Mouse (Mus musculus): ENCODE measurements around the gene P2ry6. TPM values are rescaled to one million over a fixed set of nuclear protein-coding genes. Genes with fewer than 3 reads are reported as not detected.

Gene P2ry6
- polyA plus RNA-seq, 1 experiment from 2014 or later = 11.9 TPM

GRCm38 (mm10) chr7:100930619-100931315 is 43.7 kb downstream of the P2ry6 start:
- peaks cover 14% of the 10 kb centered on the region; the same call in 1 of the 2 replicates for H3K36me3 ChIP-seq (ENCODE audit: control insufficient read depth, insufficient read depth, low read length)
- DNase-seq (ENCODE audit: low spot score) = peak; percentile 83
- H3K9ac ChIP-seq (ENCODE audit: low read length) = peak overlapping the region; percentile 92
- 0 out of 2 replicates have a peak, but pooled peaks have one; percentile 4 for ATAC-seq (replicated peaks; ENCODE audit: low FRiP score, low TSS enrichment, low read depth)
- peaks cover 52% of the 10 kb centered on the region for H3K4me1 ChIP-seq (replicated peaks; ENCODE audit: control insufficient read depth, insufficient read depth, low read length)
- no peaks in the 10 kb centered on the region for H3K9me3 ChIP-seq (ENCODE audit: control insufficient read depth, low read length)
- peak overlapping the region; percentile 81 for H3K4me3 ChIP-seq (ENCODE audit: low read depth, low read length)
- 2% methylated on average over 53 of the region's 53 CpGs for WGBS
- peak overlapping the region; percentile 94 for H3K4me2 ChIP-seq (ENCODE audit: low read length)
- H3K27me3 ChIP-seq (replicated peaks; ENCODE audit: control insufficient read depth, insufficient read depth, low read length) = no peaks in the 10 kb centered on the region
- peak overlapping the region; percentile 99 for H3K27ac ChIP-seq (ENCODE audit: low read depth)

- peaks cover 62% of the 10 kb centered on the region for H3K4me1 ChIP-seq (replicated peaks; ENCODE audit: control insufficient read depth, insufficient read depth, low read length)
- no peak overlapping the region for H3K27ac ChIP-seq (ENCODE audit: low read depth)
- H3K27me3 ChIP-seq (replicated peaks; ENCODE audit: control insufficient read depth, insufficient read depth, low read length) = no peaks in the 10 kb centered on the region
- ATAC-seq (replicated peaks; ENCODE audit: low FRiP score, low TSS enrichment, low read depth) = no peak
- H3K36me3 ChIP-seq (ENCODE audit: control insufficient read depth, insufficient read depth, low read length) = peaks cover 21% of the 10 kb centered on the region; the same call in 1 of the 2 replicates
- WGBS = 64% methylated on average over 19 of the region's 19 CpGs
- H3K4me3 ChIP-seq (ENCODE audit: low read depth, low read length) = peak overlapping the region; percentile 81
- no peaks in the 10 kb centered on the region for H3K9me3 ChIP-seq (ENCODE audit: control insufficient read depth, low read length)
- H3K9ac ChIP-seq (ENCODE audit: low read length) = peak overlapping the region; percentile 92
- no peak for DNase-seq (ENCODE audit: low spot score)
- H3K4me2 ChIP-seq (ENCODE audit: low read length) = peak overlapping the region; percentile 94
Observed at GRCm38 (mm10) chr7:100929639-100930303, 44.7 kb downstream of the P2ry6 start.

- Histone ChIP-seq H3K36me3 (ENCODE audit: control insufficient read depth, insufficient read depth, low read length) (peaks cover 28% of the 10 kb centered on the region), H3K9ac (ENCODE audit: low read length) (peak overlapping the region; percentile 48), H3K27ac (ENCODE audit: low read depth) (no peak overlapping the region), H3K4me1 (replicated peaks; ENCODE audit: control insufficient read depth, insufficient read depth, low read length) (peaks cover 74% of the 10 kb centered on the region), H3K4me3 (ENCODE audit: low read depth, low read length) (peak overlapping the region; percentile 81), H3K9me3 (ENCODE audit: control insufficient read depth, low read length) (no peaks in the 10 kb centered on the region), H3K4me2 (ENCODE audit: low read length) (peak overlapping the region; percentile 94), H3K27me3 (replicated peaks; ENCODE audit: control insufficient read depth, insufficient read depth, low read length) (no peaks in the 10 kb centered on the region)
- WGBS = 34% methylated on average over 9 of the region's 9 CpGs
- DNase-seq (ENCODE audit: low spot score) = no peak
- no peak for ATAC-seq (replicated peaks; ENCODE audit: low FRiP score, low TSS enrichment, low read depth)
Observed at GRCm38 (mm10) chr7:100928456-100928855, 46.0 kb downstream of the P2ry6 start.

GRCm38 (mm10) chr7:100927287-100928000 is 47.0 kb downstream of the P2ry6 start:
- DNase-seq (ENCODE audit: low spot score) = no peak
- WGBS = 7% methylated on average over 7 of the region's 7 CpGs
- Histone ChIP-seq H3K4me3 (ENCODE audit: low read depth, low read length) (peak overlapping the region; percentile 81), H3K36me3 (ENCODE audit: control insufficient read depth, insufficient read depth, low read length) (peaks cover 38% of the 10 kb centered on the region), H3K27me3 (replicated peaks; ENCODE audit: control insufficient read depth, insufficient read depth, low read length) (no peaks in the 10 kb centered on the region), H3K4me2 (ENCODE audit: low read length) (peak overlapping the region; percentile 94), H3K9ac (ENCODE audit: low read length) (peak overlapping the region; percentile 48), H3K4me1 (replicated peaks; ENCODE audit: control insufficient read depth, insufficient read depth, low read length) (peaks cover 74% of the 10 kb centered on the region), H3K9me3 (ENCODE audit: control insufficient read depth, low read length) (no peaks in the 10 kb centered on the region), H3K27ac (ENCODE audit: low read depth) (no peak overlapping the region)
- ATAC-seq (replicated peaks; ENCODE audit: low FRiP score, low TSS enrichment, low read depth) = no peak

GRCm38 (mm10) chr7:100926311-100926923 is 48.0 kb downstream of the P2ry6 start:
- Histone ChIP-seq H3K9ac (ENCODE audit: low read length) (peak overlapping the region; percentile 48), H3K4me2 (ENCODE audit: low read length) (peak overlapping the region; percentile 94), H3K27me3 (replicated peaks; ENCODE audit: control insufficient read depth, insufficient read depth, low read length) (no peaks in the 10 kb centered on the region), H3K4me1 (replicated peaks; ENCODE audit: control insufficient read depth, insufficient read depth, low read length) (peaks cover 74% of the 10 kb centered on the region), H3K4me3 (ENCODE audit: low read depth, low read length) (peak overlapping the region; percentile 81), H3K9me3 (ENCODE audit: control insufficient read depth, low read length) (no peaks in the 10 kb centered on the region), H3K27ac (ENCODE audit: low read depth) (peak overlapping the region; percentile 43; the same call in 1 of the 2 replicates), H3K36me3 (ENCODE audit: control insufficient read depth, insufficient read depth, low read length) (peaks cover 46% of the 10 kb centered on the region)
- DNase-seq (ENCODE audit: low spot score) (no peak), ATAC-seq (replicated peaks; ENCODE audit: low FRiP score, low TSS enrichment, low read depth) (no peak)
- 15% methylated on average over 12 of the region's 12 CpGs for WGBS

- Histone ChIP-seq H3K36me3 (ENCODE audit: control insufficient read depth, insufficient read depth, low read length) (peaks cover 55% of the 10 kb centered on the region), H3K4me3 (ENCODE audit: low read depth, low read length) (peak overlapping the region; percentile 81), H3K9ac (ENCODE audit: low read length) (peak overlapping the region; percentile 29), H3K27me3 (replicated peaks; ENCODE audit: control insufficient read depth, insufficient read depth, low read length) (no peaks in the 10 kb centered on the region), H3K4me2 (ENCODE audit: low read length) (peak overlapping the region; percentile 94), H3K9me3 (ENCODE audit: control insufficient read depth, low read length) (no peaks in the 10 kb centered on the region), H3K27ac (ENCODE audit: low read depth) (peak overlapping the region; percentile 54; the same call in 1 of the 2 replicates), H3K4me1 (replicated peaks; ENCODE audit: control insufficient read depth, insufficient read depth, low read length) (peaks cover 77% of the 10 kb centered on the region)
- 22% methylated on average over 10 of the region's 10 CpGs for WGBS
- ATAC-seq (replicated peaks; ENCODE audit: low FRiP score, low TSS enrichment, low read depth) = no peak
- no peak for DNase-seq (ENCODE audit: low spot score)
Observed at GRCm38 (mm10) chr7:100924674-100925445, 49.6 kb downstream of the P2ry6 start.

- Histone ChIP-seq H3K27ac (ENCODE audit: low read depth) (peak overlapping the region; percentile 54; the same call in 1 of the 2 replicates), H3K36me3 (ENCODE audit: control insufficient read depth, insufficient read depth, low read length) (peaks cover 52% of the 10 kb centered on the region), H3K9ac (ENCODE audit: low read length) (no peak overlapping the region), H3K9me3 (ENCODE audit: control insufficient read depth, low read length) (no peaks in the 10 kb centered on the region), H3K27me3 (replicated peaks; ENCODE audit: control insufficient read depth, insufficient read depth, low read length) (no peaks in the 10 kb centered on the region), H3K4me1 (replicated peaks; ENCODE audit: control insufficient read depth, insufficient read depth, low read length) (peaks cover 77% of the 10 kb centered on the region), H3K4me2 (ENCODE audit: low read length) (peak overlapping the region; percentile 94), H3K4me3 (ENCODE audit: low read depth, low read length) (peak overlapping the region; percentile 81; the same call in 1 of the 2 replicates)
- ATAC-seq (replicated peaks; ENCODE audit: low FRiP score, low TSS enrichment, low read depth) (no peak), DNase-seq (ENCODE audit: low spot score) (no peak)
- 66% methylated on average over 5 of the region's 5 CpGs for WGBS
Observed at GRCm38 (mm10) chr7:100924200-100924599, 50.2 kb downstream of the P2ry6 start.
